Mouse (Mus musculus) heart, adult 11 months (tissue): ENCODE measurements around the gene Ppil1.
A peak's percentile ranks its signal among the peaks of the same experiment; 100 is the strongest.
"Not testable (repeated sequence)": the region's sequence is repeated elsewhere in the genome, so short reads cannot be mapped to it uniquely, and the experiment has no call there.

ENCODE experiments used
- DNase-seq: peaks from one replicate; pipeline ENCODE4 v3.0.0; 2022

Gene Ppil1

DNA sequence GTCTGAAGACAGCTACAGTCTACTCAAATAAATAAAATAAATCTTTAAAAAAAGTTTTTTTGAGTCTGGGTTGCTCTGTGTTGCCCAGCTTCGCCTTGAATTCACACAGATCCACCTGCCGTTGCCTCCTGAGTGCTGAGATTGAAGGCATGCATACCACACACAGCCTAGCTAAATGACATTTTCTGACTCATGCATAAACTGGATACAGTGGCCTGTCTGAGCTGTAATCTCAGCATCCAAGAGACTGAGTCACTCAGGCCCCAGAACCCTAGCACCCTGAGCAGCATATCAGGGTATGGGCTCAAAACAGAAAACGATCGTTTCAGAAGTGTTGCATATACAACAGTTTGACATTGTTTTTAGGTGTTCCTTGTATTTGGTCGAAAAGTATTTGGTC, 17.6 kb upstream of the Ppil1 start:
- no peak for DNase-seq

DNA sequence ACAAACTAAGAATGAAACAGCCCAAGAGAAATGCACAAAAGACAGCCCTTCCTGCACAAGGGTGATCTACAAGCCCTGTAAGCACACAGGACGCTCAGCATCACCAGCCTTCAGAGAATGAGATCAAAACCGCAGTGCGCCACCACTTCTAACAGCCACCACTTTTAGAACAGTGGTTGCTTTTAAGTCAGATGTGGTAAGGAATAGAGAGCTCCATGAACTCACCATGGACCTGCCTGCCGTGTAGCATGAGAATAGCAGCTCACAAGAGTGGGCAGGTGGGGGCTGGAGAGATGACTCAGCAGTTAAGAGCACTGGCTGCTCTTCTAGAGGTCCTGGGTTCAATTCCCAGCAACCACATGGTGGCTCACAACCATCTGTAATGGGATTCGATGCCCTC, 16.4 kb upstream of the Ppil1 start:
- DNase-seq, result no peak

DNA sequence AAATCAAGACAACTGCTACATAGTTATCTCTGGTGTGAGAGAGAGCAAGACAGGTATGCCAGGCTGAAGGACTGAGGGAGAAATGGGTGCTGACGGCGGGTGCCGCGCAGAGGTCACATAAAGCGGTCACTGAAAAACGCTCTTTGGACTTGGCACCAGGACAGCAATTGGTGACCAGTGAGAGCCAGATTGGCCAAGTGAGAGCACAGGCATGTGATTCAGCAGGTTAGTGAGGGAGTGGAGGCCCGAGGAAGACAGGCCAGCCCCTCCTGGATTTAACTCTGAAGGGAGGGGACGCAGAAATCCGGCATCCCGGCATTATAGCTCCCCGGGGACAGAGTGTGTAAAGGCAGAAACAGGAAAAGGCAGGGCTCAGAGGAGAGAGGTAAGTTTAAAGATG, 9.9 kb upstream of the Ppil1 start:
- DNase-seq, result peak; percentile 97

DNA sequence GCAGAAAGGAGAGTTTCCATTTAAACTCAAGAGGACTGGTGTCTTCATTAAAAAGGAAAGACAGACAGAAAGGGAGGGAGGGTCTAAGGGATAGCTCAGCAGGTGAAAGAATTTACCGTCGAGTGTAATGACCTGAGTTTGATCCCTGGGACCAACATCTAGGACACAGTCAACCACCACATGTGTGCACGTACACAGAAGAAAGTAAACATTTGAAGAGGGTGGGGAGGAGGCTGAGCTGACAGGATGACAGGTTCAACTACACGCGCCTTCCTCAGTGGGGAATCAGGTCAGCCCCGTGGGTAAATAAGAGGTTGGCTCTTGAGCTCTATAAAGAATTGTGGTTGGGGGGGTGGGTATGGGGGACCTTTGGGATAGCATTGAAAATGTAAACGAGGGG, 9.2 kb upstream of the Ppil1 start:
- no peak for DNase-seq

DNA sequence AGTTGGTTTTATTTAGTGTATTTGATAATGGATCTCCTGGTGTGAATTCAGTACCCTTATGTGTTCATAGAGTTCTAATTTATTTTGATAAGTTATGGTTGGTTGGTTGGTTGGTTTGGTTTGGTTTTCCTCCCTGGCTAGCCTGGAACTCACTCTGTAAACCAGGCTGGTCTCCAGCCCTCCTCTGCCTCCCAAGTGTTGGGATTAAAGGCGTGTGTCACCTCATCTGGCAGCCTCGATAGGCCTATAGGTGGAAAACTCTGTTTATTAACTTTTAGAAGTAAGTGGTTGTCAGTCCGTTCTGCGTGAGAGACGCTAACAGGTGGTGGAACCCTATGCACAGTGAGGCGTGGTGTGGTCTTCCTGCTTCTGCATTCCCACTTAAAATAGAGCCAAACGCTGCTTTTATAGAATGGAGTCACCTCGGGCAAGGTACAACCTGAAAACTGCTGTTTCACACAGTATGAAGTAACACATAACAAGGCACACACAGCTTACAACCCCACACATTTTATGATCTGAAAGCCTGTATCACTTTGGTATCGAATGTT, 6.2 kb upstream of the Ppil1 start:
- DNase-seq, result peak; percentile 84

DNA sequence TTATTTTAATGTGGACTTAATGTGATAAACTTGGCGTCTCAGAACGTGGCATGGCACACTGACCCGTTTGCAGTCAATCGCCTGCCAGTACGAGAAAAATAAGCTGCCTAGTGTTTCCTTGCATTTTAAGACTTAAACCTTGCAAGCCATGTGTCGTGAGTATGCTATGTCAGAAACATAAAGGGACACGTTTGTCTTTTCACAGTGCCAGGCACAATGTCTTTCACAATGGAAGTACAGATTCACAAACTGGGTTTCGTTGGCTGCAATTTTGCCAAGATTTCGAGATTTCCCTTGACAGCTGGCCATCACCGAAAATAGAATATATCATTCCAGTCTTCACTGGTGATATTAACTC, 5.3 kb upstream of the Ppil1 start:
- no peak for DNase-seq

DNA sequence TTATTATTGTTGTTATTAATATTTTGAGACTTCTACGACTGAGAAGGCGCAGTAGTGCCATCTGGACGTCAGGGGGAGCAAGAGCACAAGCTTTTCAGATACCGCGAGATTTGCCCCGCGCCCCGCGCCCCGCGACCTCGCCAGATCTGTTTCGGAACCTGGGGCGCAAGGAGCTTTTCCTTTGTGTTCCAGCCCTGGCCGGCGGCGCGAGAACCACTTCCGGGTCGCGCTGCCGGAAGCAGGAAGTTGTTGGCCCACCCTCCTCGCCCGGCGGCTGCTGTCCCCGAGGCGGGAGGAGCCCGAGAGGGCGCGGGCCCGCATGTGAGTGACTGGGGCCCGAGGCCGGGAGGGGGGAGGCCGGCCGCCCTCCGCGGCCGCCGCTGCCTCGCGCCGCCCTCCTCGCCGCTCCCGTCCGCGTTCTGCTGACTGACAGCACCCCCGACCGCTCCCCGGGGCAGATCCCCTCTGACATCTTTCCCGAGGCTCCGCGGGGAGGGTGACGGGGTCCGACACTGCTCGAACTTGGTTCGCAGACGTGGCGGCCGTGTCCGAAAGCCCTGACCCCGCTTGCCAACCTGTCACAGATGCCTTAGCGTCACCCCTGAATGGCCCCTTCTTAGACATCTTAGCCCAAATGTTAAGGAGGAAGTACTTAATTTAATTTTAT, 4.8 kb upstream of the Ppil1 start, which contains the start of gene BC004004:
TSS of gene BC004004 (plus strand) at position 107 of the 667 bp plus-strand sequence.
- peak; percentile 100 for DNase-seq

DNA sequence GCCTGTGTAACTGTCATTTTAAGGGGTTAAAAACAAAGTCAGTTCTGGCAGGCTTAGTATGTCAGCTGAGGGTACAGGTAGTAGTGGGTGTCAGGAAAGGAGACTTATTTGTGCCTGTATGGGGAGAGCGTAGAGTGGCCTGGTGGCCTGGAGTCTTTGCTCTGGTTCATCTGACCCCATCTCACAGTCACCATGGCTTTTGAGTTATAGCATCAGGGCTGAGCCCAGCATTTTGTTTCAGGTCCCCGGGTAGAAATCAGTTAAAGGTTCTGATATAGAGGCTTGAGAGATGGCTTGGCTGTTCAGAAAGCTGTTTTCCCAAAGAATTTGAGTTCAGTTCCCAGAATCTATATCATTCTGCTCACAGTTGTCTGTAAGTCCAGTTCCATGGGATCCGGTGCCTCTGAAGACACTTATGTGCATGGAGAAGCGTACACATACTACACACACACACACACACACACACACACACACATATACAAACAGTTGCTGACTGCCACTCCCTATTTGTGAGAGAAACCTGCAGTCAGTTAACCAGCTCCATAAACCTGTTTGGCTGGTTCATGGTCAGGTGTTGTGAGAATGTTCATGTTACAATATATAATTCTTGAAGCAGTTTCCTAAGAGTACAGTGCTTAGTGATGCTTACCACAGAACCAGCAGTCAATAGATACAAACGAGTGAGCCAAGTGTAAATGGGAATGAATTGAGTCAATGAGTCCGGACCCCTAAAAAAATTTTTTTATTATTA, 4.1 kb upstream of the Ppil1 start:
- peak; percentile 90 for DNase-seq

DNA sequence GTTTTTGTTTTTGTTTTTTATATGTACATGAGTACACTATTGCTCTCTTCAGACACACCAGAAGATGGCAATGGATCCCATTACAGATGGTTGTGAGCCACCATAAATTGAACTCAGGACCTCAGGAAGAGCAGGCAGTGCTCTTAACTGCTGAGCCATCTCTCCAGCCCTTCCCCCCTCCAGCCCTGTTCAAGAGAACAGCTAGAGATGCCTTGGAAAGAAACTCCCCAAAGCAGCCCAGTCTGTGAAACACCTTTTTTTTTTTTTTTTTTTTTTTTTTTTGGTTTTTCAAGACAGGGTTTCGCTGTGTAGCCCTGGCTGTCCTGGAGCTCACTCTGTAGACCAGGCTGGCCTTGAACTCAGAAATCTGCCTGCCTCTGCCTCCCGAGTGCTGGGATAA, 3.1 kb upstream of the Ppil1 start:
- DNase-seq, result not testable (repeated sequence)

DNA sequence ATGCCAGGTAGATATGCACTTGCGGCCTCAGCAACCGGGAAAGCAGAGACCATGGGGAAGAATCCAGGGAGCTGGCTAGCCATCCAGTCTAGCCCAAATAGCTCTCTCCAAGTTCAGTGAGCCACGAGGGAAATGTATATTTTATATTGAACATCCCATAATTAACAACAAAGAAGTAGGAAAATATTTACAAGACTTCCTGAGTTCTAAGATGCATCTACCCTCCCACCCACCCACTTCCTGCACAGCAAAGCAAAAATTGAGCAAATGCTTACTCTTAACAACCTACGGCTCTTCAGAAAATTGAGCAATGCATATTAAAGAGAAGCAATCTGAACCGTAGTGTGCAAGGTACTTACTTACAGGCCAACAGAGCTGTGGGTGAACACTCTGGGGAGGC, 774 bp upstream of the Ppil1 start:
- no peak for DNase-seq

DNA sequence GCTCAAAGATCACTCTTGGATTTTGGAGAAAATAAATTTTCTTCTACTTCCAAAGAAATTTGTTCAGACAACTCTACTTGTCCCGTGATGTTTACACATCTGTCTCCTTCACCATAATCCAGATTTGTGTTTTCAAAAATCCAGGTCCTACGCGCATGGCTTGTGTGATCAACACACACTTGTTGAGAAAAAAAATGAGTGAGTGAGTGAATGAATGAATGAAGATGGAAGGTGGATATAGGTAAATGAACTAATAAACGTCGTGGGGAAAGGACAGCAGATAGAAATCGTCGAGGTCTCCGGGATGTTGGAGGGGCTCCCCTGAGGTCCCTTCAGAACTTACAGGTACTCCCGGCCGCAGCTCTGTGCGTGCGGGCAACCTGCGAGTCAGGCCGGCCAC, 569 bp downstream of the Ppil1 start:
- DNase-seq, result no peak

DNA sequence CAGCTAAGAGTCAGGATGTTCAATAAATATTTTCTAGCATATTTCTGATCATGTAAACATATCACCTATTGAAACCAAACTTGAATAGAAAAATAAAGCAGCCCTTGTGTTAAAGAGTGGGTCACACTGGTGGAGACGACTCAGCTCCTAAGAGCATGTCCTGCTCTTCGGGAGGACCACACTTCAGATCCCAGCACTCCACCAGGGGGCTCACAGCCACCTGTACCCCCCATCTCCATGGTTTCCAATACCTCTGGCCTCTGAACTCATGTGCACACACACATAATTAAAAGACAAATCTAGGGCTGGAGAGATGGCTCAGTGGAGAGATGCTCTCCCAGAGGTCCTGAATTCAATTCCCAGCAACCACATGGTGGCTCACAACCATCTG, 1.7 kb downstream of the Ppil1 start:
- DNase-seq, result no peak

DNA sequence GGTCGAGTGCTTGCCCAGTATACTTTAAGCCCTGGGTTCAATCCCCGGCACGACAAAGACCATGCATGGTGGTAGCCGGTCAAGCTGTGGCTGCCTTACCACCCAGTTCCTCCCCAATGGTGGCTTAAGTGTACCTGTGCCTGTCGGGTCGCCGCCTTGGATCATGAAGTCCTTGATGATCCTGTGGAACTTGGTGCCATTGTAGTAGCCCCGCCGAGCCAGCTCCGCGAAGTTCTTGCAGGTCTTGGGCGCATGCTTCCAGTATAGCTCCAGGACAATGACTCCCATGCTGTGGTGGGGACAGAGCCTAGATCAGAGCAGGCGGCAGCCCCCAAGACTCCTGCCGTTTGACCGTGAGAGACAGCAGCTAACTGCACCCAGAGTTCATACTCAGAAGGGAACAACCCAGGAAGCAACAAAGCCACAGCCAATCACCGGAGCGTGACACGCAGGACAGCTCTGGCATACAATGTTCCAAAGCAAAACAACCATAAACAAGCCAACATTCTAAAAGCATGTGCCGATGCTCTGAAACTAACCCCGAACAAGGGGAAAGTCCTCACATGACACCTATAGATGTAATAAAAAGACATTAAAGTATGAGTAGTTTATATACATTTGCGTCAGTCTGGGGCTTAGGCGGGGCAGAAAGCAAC, 2.3 kb downstream of the Ppil1 start:
- DNase-seq, result peak; percentile 93

DNA sequence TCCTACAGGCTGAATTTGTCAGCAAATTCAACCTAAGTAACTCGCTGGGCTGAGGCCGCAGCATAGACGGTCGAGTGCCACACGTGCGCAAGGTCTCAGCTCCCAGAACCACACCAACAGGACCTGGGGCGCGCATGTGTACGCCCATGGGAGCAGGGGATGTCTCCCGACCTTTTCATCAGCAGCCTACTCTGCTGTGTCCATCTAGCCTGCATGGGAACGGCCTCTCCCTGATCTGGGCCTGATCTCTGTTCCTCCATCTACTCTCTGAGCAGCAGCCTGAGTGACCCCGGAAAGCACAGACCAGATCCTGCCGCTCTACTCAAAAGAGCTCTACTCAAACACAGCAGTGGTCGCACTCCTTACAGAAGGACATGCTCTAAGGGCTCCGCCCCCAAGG, 3.5 kb downstream of the Ppil1 start:
- DNase-seq, result peak; percentile 90

DNA sequence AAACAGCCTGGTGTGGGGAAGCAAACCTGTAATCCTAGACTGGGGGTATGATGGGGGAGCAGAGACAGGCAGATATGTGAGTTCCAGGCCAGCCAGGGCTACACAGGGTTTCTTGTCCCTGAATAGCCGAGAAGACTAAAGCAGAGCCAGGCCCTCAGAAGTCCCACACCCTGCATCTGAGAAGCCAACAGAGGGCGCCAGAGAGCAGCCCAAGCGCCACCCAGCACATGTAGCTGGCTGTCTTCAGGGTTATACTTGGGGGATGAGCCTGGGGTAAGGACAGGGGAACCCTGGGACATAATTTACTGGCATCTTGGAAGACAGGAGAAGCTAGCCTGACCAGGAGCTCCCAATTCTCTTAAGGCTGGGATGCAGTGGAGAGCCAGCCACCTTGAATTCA, 4.5 kb downstream of the Ppil1 start:
- peak; percentile 94 for DNase-seq

DNA sequence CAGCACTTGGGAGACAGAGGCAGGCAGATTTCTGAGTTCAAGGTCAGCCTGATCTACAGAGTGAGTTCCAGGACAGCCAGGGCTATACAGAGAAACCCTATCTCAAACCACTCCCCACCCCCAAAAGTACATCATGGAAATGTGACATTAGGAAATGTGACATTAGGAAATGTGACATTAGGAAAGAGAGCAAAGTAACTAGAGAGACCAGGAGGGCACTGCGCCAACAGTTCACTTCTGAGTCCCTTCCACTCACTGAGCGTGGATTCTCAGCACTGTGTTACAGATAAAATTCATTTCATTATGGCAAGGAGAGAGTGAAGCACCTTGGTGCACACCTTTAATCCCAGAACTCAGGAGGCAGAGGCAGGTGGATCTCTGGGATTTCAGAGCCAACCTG, 5.1 kb downstream of the Ppil1 start:
- no peak for DNase-seq

DNA sequence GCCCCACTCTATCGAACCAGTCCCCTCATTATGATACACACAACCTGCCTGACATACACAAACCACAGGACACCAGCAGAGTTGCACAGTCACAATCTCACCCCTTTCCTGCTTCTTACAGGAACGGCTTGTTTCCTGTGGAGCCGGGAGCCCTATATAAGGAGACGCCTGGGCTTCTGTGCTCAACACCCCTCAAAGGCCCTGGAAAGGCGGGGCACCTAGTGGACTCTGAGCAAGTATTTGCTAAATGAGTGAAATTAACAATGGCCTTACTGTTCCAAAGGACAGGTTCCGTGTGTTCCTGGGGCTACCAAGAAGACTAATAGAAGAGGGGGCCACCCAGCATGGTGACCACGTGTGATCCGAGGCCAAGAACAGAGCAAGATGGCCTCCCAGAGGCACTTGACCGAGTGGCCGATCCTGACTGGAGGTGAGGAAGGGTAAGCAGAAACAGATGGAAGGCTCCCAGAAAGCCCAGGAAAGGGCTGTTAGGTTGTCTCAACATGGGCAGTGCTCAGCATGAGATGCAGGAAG, 5.9 kb downstream of the Ppil1 start:
- DNase-seq, result no peak

DNA sequence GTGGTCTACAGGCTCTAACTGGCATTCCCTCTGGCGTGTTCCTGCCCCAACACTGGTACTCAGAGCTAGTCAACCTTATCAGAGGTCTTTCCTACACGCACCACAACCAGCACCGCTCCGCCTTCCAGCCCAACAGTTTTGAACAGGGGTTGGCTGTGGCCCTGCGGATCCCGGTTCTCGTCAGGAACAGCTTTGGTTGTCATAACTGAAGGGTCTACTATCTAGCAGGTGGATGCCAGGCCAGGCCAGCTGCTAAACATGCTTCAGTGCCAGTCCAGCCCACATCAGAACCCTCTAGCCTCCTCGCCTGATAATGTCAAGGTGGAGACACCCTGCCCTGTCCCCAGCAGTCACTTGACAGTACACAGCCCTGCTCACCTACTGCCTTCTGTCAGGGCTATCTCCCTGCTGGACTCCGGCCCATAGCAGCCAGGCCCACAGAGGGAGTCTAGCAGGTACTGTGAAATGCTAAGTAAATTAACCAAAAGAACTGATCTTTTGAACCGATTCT, 6.9 kb downstream of the Ppil1 start:
- peak; percentile 99 for DNase-seq

DNA sequence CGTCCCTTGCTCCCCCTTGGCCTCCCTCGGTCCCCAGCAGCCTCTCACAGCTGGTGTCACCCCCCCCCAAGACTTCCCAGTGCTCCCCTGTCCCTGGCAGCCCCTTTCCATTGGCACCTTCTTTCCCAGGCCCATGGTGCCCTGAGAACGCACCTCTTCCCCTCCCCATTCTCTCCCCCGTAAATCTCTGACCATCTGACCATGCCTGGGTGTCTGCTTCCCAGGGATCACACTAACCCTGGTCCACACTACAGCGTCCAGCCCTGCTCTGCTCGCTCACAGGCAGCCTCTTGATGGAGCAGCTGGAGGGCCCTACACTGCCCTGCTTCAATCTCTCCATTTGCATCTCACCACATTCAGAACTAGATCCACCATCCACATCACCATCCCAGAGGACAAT, 7.5 kb downstream of the Ppil1 start:
- DNase-seq, result peak; percentile 91

DNA sequence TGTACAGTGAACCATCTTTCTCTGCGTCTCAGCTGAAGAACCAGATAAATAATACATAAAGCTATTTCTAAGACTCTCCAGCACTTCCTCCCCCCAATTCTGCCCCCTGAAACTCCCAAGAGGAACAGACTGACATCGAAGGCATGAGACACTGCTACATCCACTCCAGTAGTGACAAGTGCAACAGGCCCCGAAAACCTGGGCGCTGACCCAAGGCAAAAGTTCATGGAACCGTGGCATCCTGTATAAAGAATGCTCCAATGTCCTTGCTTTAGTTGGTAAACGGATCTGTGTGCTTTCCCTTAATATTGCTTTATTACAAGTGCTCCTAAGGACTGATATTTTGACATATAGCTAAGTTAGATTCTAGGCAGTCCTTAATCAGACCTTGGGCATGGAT, 9.2 kb downstream of the Ppil1 start:
- not testable (repeated sequence) for DNase-seq

DNA sequence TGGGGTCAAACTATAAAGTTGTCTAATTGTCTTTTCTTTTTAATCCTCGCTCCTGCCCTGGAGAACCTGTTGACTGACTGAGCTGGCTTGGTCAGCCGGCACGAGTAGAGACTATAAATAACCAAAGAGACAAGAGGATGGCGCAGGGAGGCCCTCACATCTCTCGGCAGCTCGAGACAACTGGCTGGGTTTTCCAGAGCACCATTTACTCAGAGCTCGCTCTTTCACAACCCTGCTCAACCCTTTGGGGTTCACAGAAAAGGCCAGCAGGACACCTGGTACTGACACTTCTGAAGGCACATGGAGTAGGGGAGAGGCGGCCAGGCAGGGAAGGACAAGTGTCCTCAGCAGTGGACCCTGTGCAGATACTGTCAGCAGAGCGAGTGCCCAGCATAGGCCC, 10.3 kb downstream of the Ppil1 start:
- peak; percentile 97 for DNase-seq

DNA sequence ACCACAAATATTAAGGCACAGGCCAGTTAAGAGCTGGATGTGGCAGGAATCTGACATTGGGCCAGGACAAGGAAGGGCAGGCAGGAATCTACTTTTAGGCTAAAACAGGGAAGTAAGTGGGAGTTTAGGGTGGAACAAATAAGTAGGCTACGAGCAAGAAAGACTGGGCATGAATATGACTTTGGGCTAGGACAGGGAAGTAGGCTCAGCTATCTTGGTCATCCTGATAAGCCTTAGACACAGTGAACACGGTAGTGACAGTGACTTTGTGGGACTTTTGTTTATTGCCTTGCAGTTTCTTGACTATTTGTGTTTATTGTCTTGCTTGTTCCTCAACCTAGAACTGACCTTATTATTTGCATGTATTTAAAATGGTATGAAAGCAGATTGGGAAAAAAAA, 10.8 kb downstream of the Ppil1 start:
- DNase-seq, result no peak

DNA sequence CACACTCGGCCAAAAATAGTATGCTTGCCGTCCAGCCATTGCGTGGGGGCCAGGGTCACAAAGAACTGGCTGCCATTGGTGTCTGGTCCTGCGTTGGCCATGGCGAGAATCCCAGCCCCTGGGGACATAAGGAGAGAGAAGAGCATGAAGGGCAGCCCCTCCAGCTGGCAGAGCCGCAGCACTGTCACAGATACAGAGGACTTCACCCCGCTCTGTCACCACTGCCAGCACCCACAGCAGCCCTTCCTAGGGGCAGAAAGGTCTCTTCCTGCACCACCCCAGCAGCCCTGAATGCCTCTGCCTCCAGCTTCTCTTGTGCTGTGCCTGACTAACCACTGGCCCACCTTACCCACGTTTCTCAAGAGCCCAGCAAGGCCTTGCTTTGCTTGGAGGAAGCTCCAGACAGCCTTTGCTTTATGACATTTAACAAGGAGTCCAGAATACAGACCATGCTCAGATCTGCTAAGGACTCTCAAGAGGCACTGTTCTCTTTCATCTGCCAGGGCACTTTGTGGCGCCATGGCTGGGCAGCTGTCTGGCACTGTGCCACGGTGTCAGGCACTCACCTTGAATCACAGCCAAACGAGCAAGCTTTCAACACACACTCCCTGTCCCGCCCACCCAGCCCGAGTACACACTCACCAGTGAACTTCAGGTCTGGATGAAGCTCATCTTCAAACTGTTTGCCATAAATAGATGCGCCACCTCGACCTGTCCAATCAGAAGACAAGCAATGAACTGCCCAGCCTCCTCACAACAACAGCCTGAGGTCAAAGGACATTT, 12.2 kb downstream of the Ppil1 start:
- DNase-seq, result peak; percentile 98
